Mouse (Mus musculus): ENCODE data around the gene Ptprj. TPM values are rescaled to one million over a fixed set of nuclear protein-coding genes. Genes with fewer than 3 reads are reported as not detected.

The Ptprj gene
- polyA plus RNA-seq, 1 experiment from 2014 or later: 7.2 TPM

DNA sequence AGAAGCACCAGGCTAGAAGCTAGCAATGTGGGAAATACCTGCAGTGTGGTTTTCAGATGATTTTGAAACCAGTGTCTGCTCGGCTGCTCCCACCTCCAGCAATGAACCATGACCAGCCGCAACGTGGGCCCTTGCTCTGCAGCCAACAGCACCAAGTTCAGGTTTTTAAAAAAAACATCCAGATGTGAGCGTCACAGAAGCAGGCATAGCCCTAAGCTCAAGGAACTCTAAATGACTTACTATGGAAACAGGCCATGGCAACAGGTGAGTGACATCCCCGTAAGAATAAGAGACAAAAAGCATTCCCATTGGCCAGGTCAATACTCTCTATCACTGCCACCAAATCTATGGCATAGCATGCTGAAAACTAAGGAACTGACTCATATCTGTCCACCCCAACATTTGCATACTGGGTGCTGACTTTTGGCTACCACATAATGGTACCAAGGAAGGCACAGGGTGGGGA is 33.3 kb downstream of the Ptprj start:
- no peaks in the 10 kb centered on the region for H3K27me3 ChIP-seq (ENCODE audit: insufficient read depth, low read length)
- ATAC-seq (replicated peaks; ENCODE audit: low FRiP score, low read depth): no peak
- DNase-seq (ENCODE audit: low spot score): no peak
- 51% methylated on average over 5 of the region's 5 CpGs for WGBS
- H3K36me3 ChIP-seq (ENCODE audit: insufficient read depth, low read length): no peaks in the 10 kb centered on the region
- H3K9ac ChIP-seq (ENCODE audit: low read depth, low read length): no peak overlapping the region
- no peak overlapping the region for H3K27ac ChIP-seq
- H3K4me2 ChIP-seq (ENCODE audit: low read length): no peak overlapping the region
- H3K9me3 ChIP-seq (replicated peaks; ENCODE audit: low read length): no peaks in the 10 kb centered on the region
- no peak for TF ChIP-seq CTCF (IDR thresholded peaks at IDR 0.05; ENCODE audit: low read depth)
- peaks cover 30% of the 10 kb centered on the region for H3K4me1 ChIP-seq (replicated peaks; ENCODE audit: insufficient read depth, low read length)
- no peak overlapping the region for H3K4me3 ChIP-seq (replicated peaks; ENCODE audit: low read depth, low read length)

- no peak for ATAC-seq (replicated peaks; ENCODE audit: low FRiP score, low read depth)
- Histone ChIP-seq H3K9me3 (replicated peaks; ENCODE audit: low read length) (no peaks in the 10 kb centered on the region), H3K9ac (ENCODE audit: low read depth, low read length) (no peak overlapping the region), H3K4me2 (ENCODE audit: low read length) (no peak overlapping the region), H3K36me3 (ENCODE audit: insufficient read depth, low read length) (no peaks in the 10 kb centered on the region), H3K27ac (peak overlapping the region; percentile 63), H3K4me3 (replicated peaks; ENCODE audit: low read depth, low read length) (no peak overlapping the region), H3K4me1 (replicated peaks; ENCODE audit: insufficient read depth, low read length) (peaks cover 26% of the 10 kb centered on the region), H3K27me3 (ENCODE audit: insufficient read depth, low read length) (no peaks in the 10 kb centered on the region)
- 38% methylated on average over 5 of the region's 5 CpGs for WGBS
- TF ChIP-seq CTCF (IDR thresholded peaks at IDR 0.05; ENCODE audit: low read depth): no peak
- DNase-seq (ENCODE audit: low spot score): peak; percentile 59
These were observed 35.2 kb downstream of the Ptprj start for GRCm38 (mm10) chr2:90545261-90545660.

DNA sequence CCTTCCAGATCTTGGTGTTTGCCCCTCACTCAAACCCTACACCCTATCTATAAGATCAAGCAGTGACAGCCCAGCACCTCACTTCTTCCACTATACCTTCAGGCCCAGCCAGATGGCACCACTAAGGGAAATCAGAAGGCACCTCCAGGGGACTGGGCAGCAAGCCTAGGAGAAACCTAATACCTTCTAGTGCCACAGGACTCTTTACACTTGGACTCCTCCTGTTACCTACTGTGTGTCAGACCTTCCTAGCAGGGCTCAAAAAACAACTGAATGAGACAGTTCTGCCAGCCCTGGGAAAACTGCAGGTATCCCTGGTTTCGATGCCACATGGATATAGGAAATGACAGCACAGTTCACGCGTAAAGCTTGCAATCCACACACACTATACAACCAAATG is 36.5 kb downstream of the Ptprj start:
- WGBS: 84% methylated on average over 3 of the region's 3 CpGs
- no peak overlapping the region for H3K4me2 ChIP-seq (ENCODE audit: low read length)
- TF ChIP-seq CTCF (IDR thresholded peaks at IDR 0.05; ENCODE audit: low read depth): no peak
- H3K9ac ChIP-seq (ENCODE audit: low read depth, low read length): no peak overlapping the region
- no peak overlapping the region for H3K4me3 ChIP-seq (replicated peaks; ENCODE audit: low read depth, low read length)
- H3K27ac ChIP-seq: peak overlapping the region; percentile 31; the same call in 1 of the 2 replicates
- H3K27me3 ChIP-seq (ENCODE audit: insufficient read depth, low read length): no peaks in the 10 kb centered on the region
- H3K4me1 ChIP-seq (replicated peaks; ENCODE audit: insufficient read depth, low read length): peaks cover 25% of the 10 kb centered on the region
- H3K9me3 ChIP-seq (replicated peaks; ENCODE audit: low read length): no peaks in the 10 kb centered on the region
- DNase-seq (ENCODE audit: low spot score): no peak
- H3K36me3 ChIP-seq (ENCODE audit: insufficient read depth, low read length): no peaks in the 10 kb centered on the region
- no peak for ATAC-seq (replicated peaks; ENCODE audit: low FRiP score, low read depth)

DNA sequence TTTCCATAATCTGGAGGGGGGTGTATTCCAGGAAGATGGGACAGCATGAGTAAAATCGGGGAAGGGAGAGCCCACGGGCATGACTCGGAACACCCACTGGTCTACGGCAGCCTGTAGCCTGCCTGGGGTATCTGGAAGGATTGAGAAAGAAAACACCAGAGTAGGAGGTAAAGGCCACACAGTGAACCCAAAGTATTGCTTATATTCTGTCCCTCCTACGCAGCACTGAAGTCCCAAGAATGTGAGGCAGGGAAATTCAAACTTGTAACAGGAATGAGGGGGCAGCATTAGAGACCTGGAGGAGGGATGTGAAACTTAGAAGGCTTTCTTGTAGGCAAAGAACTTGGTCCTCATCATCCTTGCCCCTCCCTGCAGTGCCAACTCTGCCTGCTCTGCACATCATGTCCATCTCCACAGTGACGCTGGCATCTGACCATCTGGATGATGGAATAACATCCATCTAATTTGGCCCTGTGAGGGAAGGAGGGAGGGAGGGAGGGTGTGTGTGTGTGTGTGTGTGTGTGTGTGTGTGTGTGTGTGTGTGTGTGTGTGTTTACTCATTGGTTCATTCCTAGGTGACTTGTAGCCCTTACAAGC is 37.2 kb downstream of the Ptprj start:
- H3K9me3 ChIP-seq (replicated peaks; ENCODE audit: low read length): no peaks in the 10 kb centered on the region
- 42% methylated on average over 6 of the region's 6 CpGs for WGBS
- no peaks in the 10 kb centered on the region for H3K36me3 ChIP-seq (ENCODE audit: insufficient read depth, low read length)

DNA sequence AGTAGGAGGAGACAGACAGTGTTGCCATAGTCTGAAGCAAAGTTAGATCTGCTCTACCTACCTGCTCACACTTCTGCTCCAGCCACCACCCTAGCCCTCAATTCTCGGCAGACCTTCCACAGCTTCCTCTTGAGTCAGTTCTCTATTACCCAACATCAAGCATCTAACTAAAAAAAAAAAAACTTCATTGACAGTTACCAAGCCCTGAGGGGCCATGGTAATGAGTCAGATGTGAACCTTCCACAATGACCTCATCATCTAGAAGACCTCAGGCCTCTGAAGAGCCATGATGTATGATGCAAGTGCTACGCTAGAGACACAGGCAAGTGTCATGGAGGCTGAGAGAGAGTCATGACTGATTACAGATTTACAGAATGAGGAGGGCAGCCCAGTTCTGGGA is 37.8 kb downstream of the Ptprj start:
- ATAC-seq (replicated peaks; ENCODE audit: low FRiP score, low read depth): peak; percentile 63
- 67% methylated on average over 2 of the region's 2 CpGs for WGBS

More for the DNA sequence above, 37.2 kb downstream of the Ptprj start:
- Histone ChIP-seq H3K4me1 (replicated peaks; ENCODE audit: insufficient read depth, low read length) (peaks cover 18% of the 10 kb centered on the region), H3K4me3 (replicated peaks; ENCODE audit: low read depth, low read length) (no peak overlapping the region), H3K9ac (ENCODE audit: low read depth, low read length) (no peak overlapping the region), H3K27me3 (ENCODE audit: insufficient read depth, low read length) (no peaks in the 10 kb centered on the region), H3K27ac (no peak overlapping the region; the same call in 1 of the 2 replicates), H3K4me2 (ENCODE audit: low read length) (no peak overlapping the region)
- no peak for TF ChIP-seq CTCF (IDR thresholded peaks at IDR 0.05; ENCODE audit: low read depth)
- peak; percentile 75 for ATAC-seq (replicated peaks; ENCODE audit: low FRiP score, low read depth)
- peak; percentile 92 for DNase-seq (ENCODE audit: low spot score)

GRCm38 (mm10) chr2:90539206-90539605 is 41.2 kb downstream of the Ptprj start:
- no peaks in the 10 kb centered on the region for H3K36me3 ChIP-seq (ENCODE audit: insufficient read depth, low read length)
- H3K9me3 ChIP-seq (replicated peaks; ENCODE audit: low read length): no peaks in the 10 kb centered on the region
- H3K4me2 ChIP-seq (ENCODE audit: low read length): no peak overlapping the region
- no peaks in the 10 kb centered on the region for H3K27me3 ChIP-seq (ENCODE audit: insufficient read depth, low read length)
- DNase-seq (ENCODE audit: low spot score) (no peak), ATAC-seq (replicated peaks; ENCODE audit: low FRiP score, low read depth) (no peak)
- no peak overlapping the region for H3K9ac ChIP-seq (ENCODE audit: low read depth, low read length)
- no peak overlapping the region for H3K27ac ChIP-seq
- no peak overlapping the region for H3K4me3 ChIP-seq (replicated peaks; ENCODE audit: low read depth, low read length)
- no peak for TF ChIP-seq CTCF (IDR thresholded peaks at IDR 0.05; ENCODE audit: low read depth)
- H3K4me1 ChIP-seq (replicated peaks; ENCODE audit: insufficient read depth, low read length): peaks cover 6% of the 10 kb centered on the region; the same call in 1 of the 2 replicates
- WGBS: 86% methylated on average over 4 of the region's 4 CpGs

More for the DNA sequence above, 37.8 kb downstream of the Ptprj start:
- Histone ChIP-seq H3K4me2 (ENCODE audit: low read length) (no peak overlapping the region), H3K27ac (no peak overlapping the region), H3K27me3 (ENCODE audit: insufficient read depth, low read length) (no peaks in the 10 kb centered on the region), H3K36me3 (ENCODE audit: insufficient read depth, low read length) (no peaks in the 10 kb centered on the region), H3K4me3 (replicated peaks; ENCODE audit: low read depth, low read length) (no peak overlapping the region), H3K9ac (ENCODE audit: low read depth, low read length) (no peak overlapping the region), H3K9me3 (replicated peaks; ENCODE audit: low read length) (no peaks in the 10 kb centered on the region), H3K4me1 (replicated peaks; ENCODE audit: insufficient read depth, low read length) (peaks cover 17% of the 10 kb centered on the region)
- no peak for TF ChIP-seq CTCF (IDR thresholded peaks at IDR 0.05; ENCODE audit: low read depth)
- DNase-seq (ENCODE audit: low spot score): no peak

DNA sequence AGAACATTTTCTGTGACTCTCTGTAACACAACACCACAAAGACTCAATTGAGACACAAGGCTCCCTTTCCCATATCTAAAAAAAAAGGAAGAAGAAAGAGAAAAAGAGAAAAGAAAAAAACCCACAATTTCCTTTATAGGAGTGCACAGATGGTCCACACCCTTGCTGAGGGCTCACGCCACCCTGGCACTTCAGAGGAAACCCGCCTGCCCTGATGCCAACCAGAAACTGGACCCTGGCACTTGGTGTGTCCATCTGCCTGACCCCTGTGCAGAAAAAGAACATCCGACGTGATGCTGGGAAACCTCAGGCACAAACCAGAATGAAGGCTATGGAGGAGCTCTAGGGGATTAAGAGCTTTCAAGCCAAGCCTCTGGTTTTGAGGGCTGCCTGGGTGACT is 43.2 kb downstream of the Ptprj start:
- no peaks in the 10 kb centered on the region for H3K4me1 ChIP-seq (replicated peaks; ENCODE audit: insufficient read depth, low read length)
- H3K9ac ChIP-seq (ENCODE audit: low read depth, low read length): no peak overlapping the region
- no peak overlapping the region for H3K4me2 ChIP-seq (ENCODE audit: low read length)
- ATAC-seq (replicated peaks; ENCODE audit: low FRiP score, low read depth) (no peak), DNase-seq (ENCODE audit: low spot score) (no peak)
- H3K27me3 ChIP-seq (ENCODE audit: insufficient read depth, low read length): no peaks in the 10 kb centered on the region
- H3K4me3 ChIP-seq (replicated peaks; ENCODE audit: low read depth, low read length): no peak overlapping the region
- 62% methylated on average over 4 of the region's 4 CpGs for WGBS
- no peak for TF ChIP-seq CTCF (IDR thresholded peaks at IDR 0.05; ENCODE audit: low read depth)
- no peak overlapping the region for H3K27ac ChIP-seq
- no peaks in the 10 kb centered on the region for H3K36me3 ChIP-seq (ENCODE audit: insufficient read depth, low read length)
- no peaks in the 10 kb centered on the region for H3K9me3 ChIP-seq (replicated peaks; ENCODE audit: low read length)
